Comparison of ENCODE assay signal across 8 mouse cellular contexts in genomic region chr7:99664571-99665485, GRCm38 (mm10). TPM values are rescaled to one million over a fixed set of nuclear protein-coding genes. Genes with fewer than 3 reads are reported as not detected.
A peak's percentile ranks its signal among the peaks of the same experiment; 100 is the strongest.
DNase-seq lines count a peak whose midpoint lies in the region; ATAC-seq and TF ChIP-seq lines count a peak whose summit lies in the region.

No protein-coding gene starts in this region.

- H3K36me3 ChIP-seq in hindbrain, embryonic 13.5 days: no peaks in the 10 kb centered on the region
- no peaks in the 10 kb centered on the region for H3K36me3 ChIP-seq in hindbrain, embryonic 11.5 days (ENCODE audit: control insufficient read depth, insufficient read depth, low read length)
- H3K36me3 ChIP-seq in myocyte (ENCODE audit: control insufficient read depth, insufficient read depth): no peaks in the 10 kb centered on the region

- peaks cover 21% of the 10 kb centered on the region for H3K4me1 ChIP-seq in hindbrain, embryonic 13.5 days (replicated peaks)
- no peaks in the 10 kb centered on the region for H3K4me1 ChIP-seq in hindbrain, embryonic 11.5 days (replicated peaks; ENCODE audit: control insufficient read depth, insufficient read depth, low read length)
- H3K4me1 ChIP-seq in brown adipose tissue, adult 24 weeks (ENCODE audit: control insufficient read depth, insufficient read depth, insufficient read length, low read length): peaks cover 33% of the 10 kb centered on the region

- no peak overlapping the region for H3K4me3 ChIP-seq in hindbrain, embryonic 13.5 days
- H3K4me3 ChIP-seq in hindbrain, embryonic 11.5 days (ENCODE audit: low read depth, low read length): no peak overlapping the region
- peak overlapping the region; percentile 39; the same call in 1 of the 2 replicates for H3K4me3 ChIP-seq in brown adipose tissue, adult 24 weeks (ENCODE audit: insufficient read depth, low read depth, low read length)
- H3K4me3 ChIP-seq in gastrocnemius, adult 2 months: peak overlapping the region; percentile 64
- no peak overlapping the region for H3K4me3 ChIP-seq in myocyte

- H3K27ac ChIP-seq in hindbrain, embryonic 13.5 days: peak overlapping the region; percentile 10; the same call in 1 of the 2 replicates
- H3K27ac ChIP-seq in hindbrain, embryonic 11.5 days (ENCODE audit: low read depth, low read length): no peak overlapping the region
- peak overlapping the region; percentile 82 for H3K27ac ChIP-seq in brown adipose tissue, adult 24 weeks (replicated peaks; ENCODE audit: low read depth, low read length)
- peak overlapping the region; percentile 96 for H3K27ac ChIP-seq in gastrocnemius, adult 2 months

- no peaks in the 10 kb centered on the region for H3K79me2 ChIP-seq in myocyte (ENCODE audit: control insufficient read depth, insufficient read depth)

- H3K27me3 ChIP-seq in hindbrain, embryonic 13.5 days: no peaks in the 10 kb centered on the region
- no peaks in the 10 kb centered on the region for H3K27me3 ChIP-seq in hindbrain, embryonic 11.5 days (ENCODE audit: control insufficient read depth, insufficient read depth, low read length)
- H3K27me3 ChIP-seq in myocyte (ENCODE audit: control insufficient read depth, insufficient read depth, insufficient read length): peaks cover 52% of the 10 kb centered on the region

- ATAC-seq in hindbrain, embryonic 13.5 days (ENCODE audit: low FRiP score): no peak
- ATAC-seq in hindbrain, embryonic 11.5 days (ENCODE audit: low FRiP score): no peak

- no peak overlapping the region for H3K9ac ChIP-seq in hindbrain, embryonic 13.5 days
- H3K9ac ChIP-seq in hindbrain, embryonic 11.5 days (ENCODE audit: low read depth, low read length): no peak overlapping the region; the same call in 1 of the 2 replicates

- TF ChIP-seq CTCF in gastrocnemius, adult 2 months (IDR thresholded peaks at IDR 0.05): peak; percentile 12; the same call in 1 of the 2 replicates

- DNase-seq in hindbrain, embryonic 11.5 days (ENCODE audit: low spot score): no peak
- DNase-seq in gastrocnemius, adult 2 months: peak; percentile 93
- DNase-seq in layer of hippocampus, adult 8-10 months (ENCODE audit: low spot score in 2 of 2): peak; percentile 36 to 39
- DNase-seq in right cerebral cortex, postnatal 14 days: no peak
- DNase-seq in thymus, adult 18-20 months: no peak

- intact Hi-C loops in gastrocnemius, adult 2 months (cut with DNase I): no loop called here

- no peak overlapping the region for H3ac ChIP-seq in myocyte (ENCODE audit: control insufficient read depth, insufficient read length)

- H3K4me2 ChIP-seq in hindbrain, embryonic 13.5 days: no peak overlapping the region
- no peak overlapping the region for H3K4me2 ChIP-seq in hindbrain, embryonic 11.5 days (replicated peaks; ENCODE audit: low read depth, low read length)
- H3K4me2 ChIP-seq in myocyte (ENCODE audit: low read depth): no peak overlapping the region

- TF ChIP-seq POLR2A in myocyte (IDR thresholded peaks at IDR 0.05; ENCODE audit: insufficient read length, low read depth): no peak

- WGBS in hindbrain, embryonic 13.5 days: 54% methylated on average over 11 of the region's 11 CpGs
- 55% methylated on average over 11 of the region's 11 CpGs for WGBS in hindbrain, embryonic 11.5 days

- no peaks in the 10 kb centered on the region for H3K9me3 ChIP-seq in hindbrain, embryonic 13.5 days
- H3K9me3 ChIP-seq in hindbrain, embryonic 11.5 days (ENCODE audit: control insufficient read depth, low read length): no peaks in the 10 kb centered on the region

TF ChIP-seq in myocyte, 11 proteins besides CTCF, POLR2A, EP300 and RAD21:
- TF ChIP-seq MYOG (IDR thresholded peaks at IDR 0.05; ENCODE audit: control insufficient read depth in 1 of 3, insufficient read depth in 1 of 3, insufficient read length in 2 of 3, low read depth in 2 of 3): peak in 1 of 3 experiments; percentile 42
- TF ChIP-seq POLR2AphosphoS2 (IDR thresholded peaks at IDR 0.05; ENCODE audit: insufficient read length, low read depth): no peak
- TF ChIP-seq MYOD1 (IDR thresholded peaks at IDR 0.05; ENCODE audit: control insufficient read depth in 1 of 3, insufficient read length in 2 of 3, low read depth in 2 of 3): peak; percentile 3 to 32 (median 14)

RNA-seq across cellular contexts. Expression of gene Tpbgl, which starts 37.9 kb away (rescaled TPM):
- 1.4 TPM in 2 replicates for polyA plus RNA-seq in hindbrain, embryonic 13.5 days (2015; fragmentation: Nextera tagmentation; extraction: Ambion mirVana)
- polyA plus RNA-seq in hindbrain, embryonic 11.5 days (2014; fragmentation: Nextera tagmentation; extraction: Ambion mirVana): 0.63 and 0.73 TPM in 2 replicates
- 4.5 TPM in 2 replicates for polyA plus RNA-seq in brown adipose tissue, adult 24 weeks (2012; ENCODE audit: insufficient read depth, insufficient read length, missing spikeins)
- 10 to 100 TPM; 47.8 to 69.3 TPM for total RNA-seq in gastrocnemius, adult 2 months (2021)
- total RNA-seq in layer of hippocampus, adult 8-10 months (2022): 1 to 10 TPM; 5.0 to 7.3 (median 6.6) TPM
- not detected for polyA plus RNA-seq in myocyte (2012; fragmentation: generic; extraction: Trizol)

RNA-seq across cellular contexts. Expression of gene Slco2b1, which starts 46.3 kb away (rescaled TPM):
- polyA plus RNA-seq in hindbrain, embryonic 13.5 days (2015; fragmentation: Nextera tagmentation; extraction: Ambion mirVana): 5.8 TPM in 2 replicates
- polyA plus RNA-seq in hindbrain, embryonic 11.5 days (2014; fragmentation: Nextera tagmentation; extraction: Ambion mirVana): 2.1 and 2.4 TPM in 2 replicates
- 8.4 and 9.7 TPM in 2 replicates for polyA plus RNA-seq in brown adipose tissue, adult 24 weeks (2012; ENCODE audit: insufficient read depth, insufficient read length, missing spikeins)
- total RNA-seq in gastrocnemius, adult 2 months (2021): 1 to 10 TPM; 5.2 to 7.1 TPM
- 10 to 100 TPM; 11.6 to 32.5 (median 21.0) TPM for total RNA-seq in layer of hippocampus, adult 8-10 months (2022)
- polyA plus RNA-seq in myocyte (2012; fragmentation: generic; extraction: Trizol): 0.01 TPM

Comparison
In these comparisons a context has a peak if more than half of its experiments do, and no peak if none do; other contexts are left out.
1. H3K4me3 ChIP-seq: peak in brown adipose tissue, adult 24 weeks (single experiment) and gastrocnemius, adult 2 months (single experiment); none in hindbrain, embryonic 13.5 days (single experiment), hindbrain, embryonic 11.5 days (single experiment) and myocyte (single experiment).
2. DNase-seq: peak in gastrocnemius, adult 2 months (single experiment) and layer of hippocampus, adult 8-10 months (2 of 2); none in hindbrain, embryonic 11.5 days (single experiment), right cerebral cortex, postnatal 14 days (single experiment) and thymus, adult 18-20 months (0 of 2).